Mouse (Mus musculus): ENCODE measurements around the gene Glg1.
"Not testable (repeated sequence)": the region's sequence is repeated elsewhere in the genome, so short reads cannot be mapped to it uniquely, and the experiment has no call there.

DNA sequence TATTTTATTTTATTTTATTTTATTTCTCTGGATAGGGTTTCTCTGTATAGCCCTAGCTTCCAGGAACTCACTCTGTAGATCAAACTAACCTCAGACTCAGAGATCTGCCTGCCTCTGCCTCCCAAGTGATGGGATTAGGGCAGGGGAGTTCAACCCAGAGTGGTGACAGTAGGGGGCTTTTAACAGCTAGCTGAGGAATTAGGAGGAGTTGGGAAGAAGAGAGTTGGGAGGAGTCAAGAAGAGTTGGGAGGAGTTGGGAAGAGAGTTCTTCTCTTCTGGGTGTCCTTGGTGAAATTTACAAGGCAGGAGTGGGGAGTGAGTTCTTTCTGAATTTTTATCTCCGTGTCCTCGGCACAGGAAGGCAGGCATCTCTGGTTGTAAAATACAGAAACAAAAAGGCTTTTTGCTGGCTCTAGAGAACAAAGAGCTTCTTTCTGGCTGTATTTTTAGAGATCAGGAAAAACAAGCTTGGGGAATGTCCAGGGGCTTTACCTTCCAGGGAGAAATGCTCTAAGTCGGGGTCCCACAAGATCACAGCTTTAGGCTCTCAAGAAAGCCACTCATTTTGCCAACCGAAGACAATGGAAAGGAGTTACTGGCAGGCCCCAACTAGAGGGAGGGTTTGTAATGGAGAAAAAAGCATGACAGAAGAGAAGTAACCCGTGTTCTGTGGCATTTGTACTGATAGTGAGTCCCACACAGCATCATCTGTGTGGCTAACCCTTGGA, 44.2 kb upstream of the Glg1 start:
- TF ChIP-seq CTCF (IDR thresholded peaks at IDR 0.05; ENCODE audit: low read depth, low read length); POLR2A (IDR thresholded peaks at IDR 0.05; ENCODE audit: borderline replicate concordance, low read depth, low read length): not testable (repeated sequence)

All from bone marrow macrophage, adult 2 months (primary cell).